Mouse (Mus musculus) testis, postnatal 14 days (tissue): Measurements from ENCODE around the gene Supt6.

Source experiments
- DNase-seq: peaks from one replicate; pipeline ENCODE4 v3.0.0; 2021; ENCODE audit warnings: low spot score

The Supt6 gene

DNA sequence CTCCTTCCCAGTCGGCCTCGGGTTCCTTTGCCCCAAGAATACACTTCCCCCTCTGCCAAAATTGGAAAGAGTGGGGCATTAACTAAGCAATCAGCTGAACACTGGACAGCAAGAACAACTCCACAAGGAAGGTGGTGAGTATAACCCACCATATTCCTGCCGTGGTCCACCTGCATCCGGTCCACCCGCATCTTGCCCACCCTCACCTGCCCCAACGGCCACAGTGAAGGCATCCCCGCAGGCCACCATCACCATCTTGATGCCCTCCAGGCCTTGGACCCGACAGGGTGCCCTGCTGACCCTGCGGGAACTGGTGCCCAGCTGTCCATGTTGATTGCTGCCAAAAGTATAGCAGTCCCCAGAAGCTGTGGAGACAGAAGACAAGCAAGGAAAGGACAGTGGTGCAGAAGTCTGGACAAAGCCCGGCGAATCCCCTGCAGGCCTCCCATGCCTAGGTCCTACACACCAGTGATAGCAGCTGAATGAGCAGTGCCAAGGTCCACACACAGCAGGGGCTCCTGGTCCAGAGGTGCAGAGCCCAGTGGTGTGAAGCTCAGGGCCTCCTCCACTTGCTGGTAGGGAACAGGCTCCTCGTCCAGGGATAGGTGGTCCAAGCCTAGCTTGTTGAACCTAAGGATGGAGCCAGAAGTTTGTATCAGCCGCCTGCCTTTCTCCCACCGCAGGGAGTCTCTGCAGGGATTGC, 78.4 kb downstream of the Supt6 start:
- DNase-seq: no peak

DNA sequence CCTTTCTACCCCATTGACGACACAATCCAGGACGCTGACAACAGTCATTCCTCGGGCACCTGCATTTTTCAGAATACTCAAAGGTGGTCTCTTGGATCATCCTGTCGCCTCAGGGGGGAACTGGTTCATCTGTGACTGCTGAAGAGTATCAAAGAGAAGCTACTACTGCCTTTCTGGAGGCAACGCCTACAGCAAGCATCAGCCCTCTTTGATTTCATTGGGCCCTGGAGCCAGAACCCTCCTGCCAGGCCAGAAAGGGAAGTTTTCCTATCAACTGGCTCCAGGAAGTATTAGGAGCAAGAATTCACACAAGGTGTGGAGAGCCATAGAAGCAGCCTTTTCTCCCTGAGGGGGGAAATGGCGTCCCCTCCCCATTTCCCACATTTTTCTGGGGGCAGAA, 79.1 kb downstream of the Supt6 start:
- DNase-seq: no peak

- DNase-seq: no peak
These were observed 79.6 kb downstream of the Supt6 start for GRCm38 (mm10) chr11:78166161-78166560.

- DNase-seq: peak; percentile 67
These were observed 80.1 kb downstream of the Supt6 start for GRCm38 (mm10) chr11:78165761-78166109.

GRCm38 (mm10) chr11:78164924-78165760, 80.6 kb downstream of the Supt6 start, which contains the start of gene Traf4:
Gene Traf4 (minus strand): TSS chr11:78165589.
- DNase-seq: peak; percentile 85

DNA sequence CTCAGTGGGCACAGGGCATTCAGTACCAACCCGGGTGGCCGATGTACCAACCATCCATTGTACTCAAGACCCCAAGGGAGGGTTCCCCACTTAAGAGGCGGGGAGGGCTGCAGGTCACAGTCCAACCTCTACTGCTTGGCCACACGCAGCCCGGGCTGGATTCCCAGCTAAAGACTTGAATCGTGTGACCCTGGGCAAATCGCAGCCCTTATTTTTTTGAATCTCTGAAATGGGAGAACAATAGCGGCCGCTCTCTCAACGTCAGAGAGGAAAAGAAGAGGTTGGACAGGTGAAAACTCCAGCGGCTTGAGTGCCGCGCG, 81.2 kb downstream of the Supt6 start:
- DNase-seq: no peak

DNA sequence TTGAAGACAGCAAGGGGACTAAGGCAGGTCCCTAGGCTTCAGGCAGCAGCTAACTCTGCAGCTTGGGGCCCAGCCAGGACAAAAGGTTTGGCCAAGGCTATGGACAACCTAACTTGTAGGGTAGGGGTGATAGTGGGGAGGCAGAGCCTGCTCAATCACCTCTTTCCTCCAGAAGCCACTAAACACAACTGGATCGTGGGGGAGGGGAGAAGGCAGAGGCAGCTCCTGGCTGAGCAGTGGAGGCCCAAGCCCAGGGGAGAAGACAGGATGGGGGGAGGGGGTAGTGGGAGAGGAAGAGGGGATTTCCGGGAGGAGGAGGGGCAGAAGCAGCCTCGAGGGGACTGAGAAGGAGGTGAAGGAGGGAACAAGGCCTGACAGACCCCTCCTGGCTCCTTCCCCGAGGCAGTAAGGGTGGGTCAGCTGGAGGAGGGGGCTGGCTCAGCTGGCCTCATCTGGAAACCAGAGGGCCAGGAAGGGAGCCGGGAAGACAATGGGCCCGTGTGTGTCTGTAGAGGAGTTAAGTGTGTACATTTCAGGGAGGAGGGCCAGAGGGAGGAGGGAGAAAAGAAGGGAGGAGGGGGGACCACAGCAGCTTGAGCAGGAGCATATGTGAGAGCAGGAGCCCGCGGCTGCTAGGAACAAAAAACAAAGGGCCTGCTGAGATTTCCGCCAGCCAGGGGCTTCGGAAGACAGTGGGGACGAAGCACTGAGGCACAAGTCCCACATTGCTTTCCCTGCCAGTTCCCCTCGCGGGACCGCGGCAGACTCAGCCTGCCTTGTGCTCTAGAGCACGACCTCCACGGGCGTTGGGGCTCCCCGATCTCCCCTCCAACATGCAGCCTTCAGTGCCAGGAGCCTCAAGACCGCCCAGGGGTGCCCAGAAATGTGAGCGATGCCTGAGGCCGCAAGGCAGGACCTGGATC, 81.8 kb downstream of the Supt6 start:
- DNase-seq: peak; percentile 71

GRCm38 (mm10) chr11:78163045-78163444, 82.7 kb downstream of the Supt6 start:
- DNase-seq: no peak

GRCm38 (mm10) chr11:78162504-78162903, 83.3 kb downstream of the Supt6 start:
- DNase-seq: no peak

DNA sequence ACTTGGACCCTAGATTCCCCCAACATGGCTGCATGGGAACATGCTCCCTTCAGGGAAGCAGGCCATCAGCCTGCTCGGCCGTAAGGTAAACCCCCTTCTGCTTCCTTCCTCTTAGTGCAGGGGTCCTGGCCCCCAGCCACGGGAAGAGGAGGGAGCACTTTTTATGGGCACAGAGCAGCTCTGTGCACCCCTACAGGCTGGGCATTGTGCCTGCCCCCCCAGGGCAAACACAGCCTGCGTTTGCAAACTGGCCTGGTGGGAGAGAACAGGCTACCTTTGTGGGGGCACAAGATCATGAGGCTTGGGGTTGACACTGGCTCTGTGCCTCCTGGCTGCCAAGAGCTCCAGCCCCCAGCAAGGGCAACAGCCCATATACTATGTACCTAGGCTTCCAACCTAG, 83.8 kb downstream of the Supt6 start:
- DNase-seq: no peak

GRCm38 (mm10) chr11:78161169-78161568, 84.6 kb downstream of the Supt6 start:
- no peak for DNase-seq

GRCm38 (mm10) chr11:78160675-78161074, 85.1 kb downstream of the Supt6 start:
- no peak for DNase-seq

DNA sequence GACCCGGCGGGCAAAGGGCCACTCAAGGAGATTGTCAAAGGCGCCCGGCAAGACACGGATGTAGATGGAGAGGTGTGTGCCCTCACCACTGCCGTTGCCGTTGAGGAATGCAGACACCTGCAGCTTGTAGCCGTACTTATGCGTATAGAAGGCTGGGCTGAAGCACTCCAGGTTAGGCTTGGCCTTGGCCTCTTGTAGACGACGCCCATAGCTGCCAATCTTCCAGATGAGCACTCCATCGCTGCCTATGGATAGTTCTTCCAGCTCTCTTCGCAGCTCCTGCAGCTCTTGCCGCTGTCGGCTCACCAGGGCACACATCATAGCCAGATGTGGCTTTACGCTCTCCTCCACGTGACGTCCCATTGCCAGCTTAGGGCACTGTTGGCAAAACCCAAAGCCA, 85.6 kb downstream of the Supt6 start:
- no peak for DNase-seq

DNA sequence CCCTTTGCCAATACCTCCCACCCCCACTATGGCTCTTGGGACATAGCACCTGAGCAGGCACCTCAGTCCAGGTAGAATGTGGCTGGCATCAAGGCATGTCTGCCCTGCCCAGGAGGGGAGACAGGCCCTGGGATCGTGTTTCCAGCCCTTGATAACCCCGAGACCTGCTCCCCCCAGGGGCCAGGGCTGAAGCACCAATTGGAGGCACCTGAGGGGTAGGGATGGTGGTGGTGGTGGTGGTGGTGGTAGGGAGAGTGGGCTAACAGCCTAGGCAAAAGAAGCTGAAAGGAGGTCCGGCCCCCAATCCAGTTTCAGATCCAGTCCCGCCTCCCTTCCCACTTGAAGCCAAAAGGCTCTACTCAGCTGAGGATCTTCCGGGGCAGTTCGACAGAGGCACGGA, 86.2 kb downstream of the Supt6 start:
- no peak for DNase-seq

DNA sequence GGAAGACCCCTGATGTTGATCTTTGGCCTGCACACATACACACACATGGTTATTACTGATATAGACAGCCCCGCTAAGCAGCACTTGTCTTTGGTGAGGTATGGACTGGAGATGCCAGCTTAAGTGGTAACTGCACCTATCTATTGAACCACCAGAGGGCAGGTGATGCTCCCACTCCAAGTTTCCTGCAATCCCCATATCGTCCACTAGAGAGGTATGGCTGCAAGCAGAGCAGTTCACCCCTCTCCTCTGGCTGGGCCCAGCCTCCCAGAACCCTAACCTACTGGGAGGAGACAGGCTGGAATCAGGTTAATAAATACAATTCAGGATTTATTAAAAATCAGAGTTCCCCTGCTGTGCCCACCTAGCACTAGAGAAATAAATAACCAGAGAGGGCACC, 86.7 kb downstream of the Supt6 start:
- DNase-seq: no peak
